Mouse (Mus musculus) hindbrain, embryonic 15.5 days (tissue): ENCODE data around the gene Elp5. TPM values are rescaled to one million over a fixed set of nuclear protein-coding genes. Genes with fewer than 3 reads are reported as not detected.
A peak's percentile ranks its signal among the peaks of the same experiment; 100 is the strongest.

ENCODE experiments used
- ATAC-seq: fragments of 200-750 bp; cut with Nextera tagmentation; 2 replicates; pipeline ENCODE4 v1.8.0; 2017; ENCODE audit warnings: low read depth, moderate number of reproducible peaks, moderate TSS enrichment; ENCODE audit not compliant: low FRiP score
- H3K27ac ChIP-seq: fragments of 300-500 bp; sonication (generic); replicated peaks from 2 replicates; pipeline ENCODE4 v1.5.1; 2015; ENCODE audit warnings: mild to moderate bottlenecking, inconsistent platforms
- H3K27me3 ChIP-seq: fragments of 300-500 bp; sonication (generic); 2 replicates; pipeline ENCODE4 v1.6.1; 2015; ENCODE audit warnings: control low read depth, inconsistent platforms
- H3K36me3 ChIP-seq: fragments of 300-500 bp; sonication (generic); 2 replicates; pipeline ENCODE4 v1.6.1; 2015; ENCODE audit warnings: control low read depth, inconsistent platforms
- H3K4me1 ChIP-seq: fragments of 300-500 bp; sonication (generic); replicated peaks from 2 replicates; pipeline ENCODE4 v1.6.1; 2015; ENCODE audit warnings: control low read depth, inconsistent platforms
- H3K4me2 ChIP-seq: fragments of 300-500 bp; sonication (generic); 2 replicates; pipeline ENCODE4 v1.6.1; 2015; ENCODE audit warnings: moderate library complexity, mild to moderate bottlenecking, inconsistent platforms
- H3K4me3 ChIP-seq: fragments of 300-500 bp; sonication (generic); 2 replicates; pipeline ENCODE4 v1.5.1; 2015; ENCODE audit warnings: mild to moderate bottlenecking, inconsistent platforms
- H3K9ac ChIP-seq: fragments of 300-500 bp; sonication (generic); 2 replicates; pipeline ENCODE4 v1.6.1; 2015; ENCODE audit warnings: inconsistent platforms
- H3K9me3 ChIP-seq: fragments of 300-500 bp; sonication (generic); 2 replicates; pipeline ENCODE4 v1.6.1; 2016; ENCODE audit warnings: control low read depth, inconsistent platforms
- WGBS: fragments of 180-500 bp; shearing (Covaris S2); methylation state at CpG from one replicate; pipeline ENCODE4 v1.1.7; 2015; 5-methylcytosine and 5-hydroxymethylcytosine counted together
- polyA plus RNA-seq: library from polyadenylated mRNA; unstranded; fragments of >200 nt; fragmentation: Nextera tagmentation; extraction: Ambion mirVana; gene quantifications from 2 replicates; pipeline ENCODE4 v1.2.1, GENCODE M21; 2015

Elp5 gene
- polyA plus RNA-seq, 1 experiment from 2014 or later = 174 TPM

GRCm38 (mm10) chr11:69950807-69951459 is 31.4 kb downstream of the Elp5 start:
- Histone ChIP-seq H3K36me3 (no peaks in the 10 kb centered on the region), H3K4me2 (no peak overlapping the region), H3K4me3 (no peak overlapping the region), H3K9me3 (no peaks in the 10 kb centered on the region), H3K27ac (no peak overlapping the region), H3K4me1 (peaks cover 16% of the 10 kb centered on the region), H3K27me3 (0 out of 2 replicates have a peak, but pooled peaks cover 2% of the 10 kb centered on the region), H3K9ac (no peak overlapping the region)
- WGBS = 43% methylated on average over 4 of the region's 4 CpGs
- ATAC-seq = no peak

- no peaks in the 10 kb centered on the region for H3K9me3 ChIP-seq
- H3K27ac ChIP-seq = no peak overlapping the region
- no peaks in the 10 kb centered on the region for H3K36me3 ChIP-seq
- H3K9ac ChIP-seq = no peak overlapping the region
- H3K4me2 ChIP-seq = peak overlapping the region; percentile 56
- under 1% methylated on average over 14 of the region's 14 CpGs for WGBS
- peak; percentile 46; the same call in 1 of the 2 replicates for ATAC-seq
- 0 out of 2 replicates have a peak, but pooled peaks cover 2% of the 10 kb centered on the region for H3K27me3 ChIP-seq
- H3K4me1 ChIP-seq = peaks cover 16% of the 10 kb centered on the region
- H3K4me3 ChIP-seq = peak overlapping the region; percentile 44
Measured at GRCm38 (mm10) chr11:69948763-69949150, 33.6 kb downstream of the Elp5 start.

- 0 out of 2 replicates have a peak within 1 kb of the TSS, but pooled peaks have one; percentile 31 for H3K27ac ChIP-seq
- peak; percentile 88 for ATAC-seq
- under 1% methylated on average over 34 of the region's 34 CpGs for WGBS
- H3K27me3 ChIP-seq = no peaks in the 10 kb centered on the region
- 0 out of 2 replicates have a peak within 1 kb of the TSS, but pooled peaks have one; percentile 18 for H3K9ac ChIP-seq
- H3K4me1 ChIP-seq = peaks cover 16% of the 10 kb centered on the region
- no peaks in the 10 kb centered on the region for H3K36me3 ChIP-seq
- H3K4me2 ChIP-seq = peak within 1 kb of the TSS; percentile 56
- no peaks in the 10 kb centered on the region for H3K9me3 ChIP-seq
- peak within 1 kb of the TSS; percentile 44 for H3K4me3 ChIP-seq
Measured at GRCm38 (mm10) chr11:69948066-69948762, 34.1 kb downstream of the Elp5 start, which contains the start of gene Slc2a4. Gene Slc2a4 (minus strand): TSS chr11:69948188.

DNA sequence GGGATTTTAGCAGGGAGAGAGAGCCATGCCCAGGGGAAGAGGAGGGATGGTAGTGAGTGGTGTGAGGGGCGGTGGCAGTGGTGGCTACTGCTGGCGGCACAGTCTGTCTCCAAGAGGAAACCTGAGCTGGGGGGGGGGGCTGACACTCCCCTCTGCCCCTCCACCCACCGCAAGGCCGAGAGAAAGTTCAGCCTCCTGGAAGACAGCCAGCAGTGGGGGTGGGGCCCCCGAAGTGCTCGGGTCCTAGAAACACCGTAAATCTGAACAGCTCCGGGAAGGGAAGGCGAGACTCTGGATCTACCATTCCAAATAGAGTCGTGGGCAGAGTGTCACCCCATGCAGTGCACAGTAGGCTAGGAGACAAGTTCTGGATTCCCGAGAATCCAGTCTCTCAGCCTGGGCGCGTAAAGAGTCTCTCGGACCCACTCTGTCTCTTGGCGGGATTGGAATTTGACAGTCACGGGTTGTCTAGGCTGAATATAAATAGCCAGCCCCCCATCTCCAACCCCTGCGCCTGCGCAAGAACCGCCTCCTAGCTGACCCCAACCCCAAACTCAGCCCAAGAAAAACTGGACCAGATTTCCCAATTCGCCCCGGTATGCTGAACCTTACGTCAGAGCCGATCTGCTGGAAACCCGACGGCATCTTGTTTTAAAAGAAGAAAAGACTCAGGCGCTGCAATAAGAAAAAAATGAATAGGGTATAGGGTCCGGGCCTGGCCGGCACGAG is 34.8 kb downstream of the Elp5 start:
- ATAC-seq = peak; percentile 16; the same call in 1 of the 2 replicates
- 0 out of 2 replicates have a peak overlapping the region, but pooled peaks have one; percentile 18 for H3K9ac ChIP-seq
- peaks cover 16% of the 10 kb centered on the region for H3K4me1 ChIP-seq
- H3K4me3 ChIP-seq = peak overlapping the region; percentile 44
- peak overlapping the region; percentile 56 for H3K4me2 ChIP-seq
- H3K36me3 ChIP-seq = no peaks in the 10 kb centered on the region
- 0 out of 2 replicates have a peak overlapping the region, but pooled peaks have one; percentile 31 for H3K27ac ChIP-seq
- WGBS = 4% methylated on average over 29 of the region's 29 CpGs
- no peaks in the 10 kb centered on the region for H3K9me3 ChIP-seq
- no peaks in the 10 kb centered on the region for H3K27me3 ChIP-seq

DNA sequence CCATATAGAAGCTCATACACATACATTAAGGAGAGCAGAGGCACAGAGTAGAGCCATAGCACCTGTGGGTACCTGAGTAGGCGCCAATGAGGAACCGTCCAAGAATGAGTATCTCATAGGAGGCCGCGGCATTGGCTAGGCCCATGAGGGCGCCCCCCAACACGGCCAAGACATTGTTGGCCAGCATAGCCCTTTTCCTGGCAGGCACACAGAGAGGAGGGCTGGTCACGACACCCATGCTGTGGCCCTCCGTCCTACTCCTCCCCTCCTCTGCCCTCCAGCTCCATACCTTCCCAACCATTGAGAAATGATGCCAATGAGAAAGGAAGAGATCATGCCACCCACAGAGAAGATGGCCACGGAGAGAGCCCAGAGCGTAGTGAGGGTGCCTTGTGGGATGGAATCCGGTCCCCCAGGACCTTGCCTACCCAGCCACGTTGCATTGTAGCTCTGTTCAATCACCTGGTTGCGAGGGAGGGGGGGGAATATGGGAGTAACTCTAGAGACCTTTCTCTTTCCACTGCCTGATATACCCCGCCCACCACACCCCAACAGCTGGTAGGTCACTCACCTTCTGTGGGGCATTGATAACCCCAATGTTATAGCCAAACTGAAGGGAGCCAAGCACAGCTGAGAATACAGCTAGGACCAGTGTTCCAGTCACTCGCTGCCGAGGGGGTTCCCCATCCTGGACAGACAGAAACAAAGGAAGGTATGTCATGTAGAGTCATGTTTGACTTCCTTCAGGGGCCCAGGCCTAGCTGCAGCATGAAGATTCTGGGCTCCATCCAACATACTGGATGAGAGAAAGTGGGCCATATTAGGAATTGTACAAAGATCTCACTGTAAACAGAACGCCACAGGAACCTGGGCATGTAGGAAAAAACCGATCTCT is 36.1 kb downstream of the Elp5 start:
- no peaks in the 10 kb centered on the region for H3K27me3 ChIP-seq
- no peak for ATAC-seq
- no peak overlapping the region for H3K4me3 ChIP-seq
- H3K4me2 ChIP-seq = no peak overlapping the region
- peaks cover 16% of the 10 kb centered on the region for H3K4me1 ChIP-seq
- no peaks in the 10 kb centered on the region for H3K9me3 ChIP-seq
- no peaks in the 10 kb centered on the region for H3K36me3 ChIP-seq
- H3K27ac ChIP-seq = no peak overlapping the region
- no peak overlapping the region for H3K9ac ChIP-seq
- 88% methylated on average over 18 of the region's 18 CpGs for WGBS

- no peaks in the 10 kb centered on the region for H3K9me3 ChIP-seq
- ATAC-seq = no peak
- peaks cover 16% of the 10 kb centered on the region for H3K4me1 ChIP-seq
- no peak overlapping the region for H3K4me2 ChIP-seq
- WGBS = 82% methylated on average over 13 of the region's 13 CpGs
- H3K36me3 ChIP-seq = no peaks in the 10 kb centered on the region
- H3K27ac ChIP-seq = no peak overlapping the region
- no peaks in the 10 kb centered on the region for H3K27me3 ChIP-seq
- H3K4me3 ChIP-seq = no peak overlapping the region
- H3K9ac ChIP-seq = no peak overlapping the region
Measured at GRCm38 (mm10) chr11:69945216-69945615, 37.1 kb downstream of the Elp5 start.

DNA sequence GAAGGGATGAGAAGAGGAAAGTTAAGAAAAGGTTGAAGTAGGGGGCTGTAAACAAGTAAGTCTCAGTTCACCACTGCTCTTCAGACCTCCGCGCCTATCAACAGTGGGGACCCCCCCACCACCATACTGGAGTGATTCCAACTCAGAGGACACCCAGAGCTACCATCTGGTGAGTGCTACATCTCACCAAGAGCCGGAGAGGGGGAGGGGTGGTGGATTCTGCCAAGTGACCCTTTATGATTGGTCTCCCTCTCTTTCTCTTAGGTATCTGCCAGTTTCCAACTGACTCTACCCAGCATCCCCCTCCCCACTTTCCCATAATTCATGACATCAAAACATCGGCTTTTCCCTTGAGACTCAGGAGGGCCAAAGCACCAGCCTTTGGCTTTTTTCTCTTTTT is 41.4 kb downstream of the Elp5 start:
- H3K36me3 ChIP-seq = no peaks in the 10 kb centered on the region
- H3K4me2 ChIP-seq = no peak overlapping the region
- ATAC-seq = no peak
- no peak overlapping the region for H3K9ac ChIP-seq
- no peak overlapping the region for H3K4me3 ChIP-seq
- H3K4me1 ChIP-seq = peaks cover 11% of the 10 kb centered on the region
- H3K27me3 ChIP-seq = peaks cover 23% of the 10 kb centered on the region
- 84% methylated on average over 4 of the region's 4 CpGs for WGBS
- no peak overlapping the region for H3K27ac ChIP-seq
- no peaks in the 10 kb centered on the region for H3K9me3 ChIP-seq

DNA sequence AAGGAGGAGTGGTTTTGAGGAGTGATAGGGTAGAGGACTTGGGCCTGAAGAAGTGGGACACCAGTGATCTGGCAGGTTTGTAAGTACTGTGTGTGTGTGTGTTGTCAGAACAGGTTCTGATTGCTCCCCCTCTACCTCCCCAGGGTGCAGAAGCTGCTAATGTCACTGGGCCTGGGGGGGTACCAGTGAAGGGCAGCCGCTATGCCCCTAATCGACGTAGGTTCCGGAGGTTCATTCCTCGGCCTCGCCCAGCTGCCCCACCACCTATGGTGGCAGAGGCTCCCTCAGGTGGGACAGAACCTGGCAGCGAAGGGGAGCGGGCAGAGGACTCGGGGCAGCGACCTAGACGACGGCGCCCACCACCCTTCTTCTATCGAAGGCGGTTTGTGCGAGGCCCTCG is 42.6 kb downstream of the Elp5 start:
- no peak overlapping the region for H3K4me2 ChIP-seq
- peaks cover 25% of the 10 kb centered on the region for H3K27me3 ChIP-seq
- H3K36me3 ChIP-seq = no peaks in the 10 kb centered on the region
- H3K27ac ChIP-seq = no peak overlapping the region
- no peaks in the 10 kb centered on the region for H3K9me3 ChIP-seq
- H3K9ac ChIP-seq = no peak overlapping the region
- WGBS = 96% methylated on average over 17 of the region's 17 CpGs
- H3K4me1 ChIP-seq = peaks cover 21% of the 10 kb centered on the region
- no peak for ATAC-seq
- no peak overlapping the region for H3K4me3 ChIP-seq

DNA sequence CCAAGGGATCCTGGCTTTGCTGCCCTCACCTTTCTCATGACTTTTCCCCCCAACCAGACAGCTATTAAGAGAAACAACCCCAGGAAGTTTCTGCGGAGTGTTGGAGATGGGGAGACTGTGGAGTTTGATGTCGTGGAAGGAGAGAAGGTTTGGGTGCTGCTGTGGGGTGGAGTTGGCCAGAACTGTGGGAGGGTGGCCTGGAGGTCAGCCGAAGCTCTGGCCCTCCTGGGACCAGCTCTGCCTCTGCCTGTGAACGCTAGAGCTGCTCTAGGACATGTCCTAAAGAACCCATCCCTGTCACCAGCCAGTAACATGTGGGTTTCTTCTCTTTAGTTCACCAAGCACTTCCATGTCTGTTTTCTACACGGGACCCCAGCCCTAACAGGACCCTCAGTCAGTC is 43.1 kb downstream of the Elp5 start:
- Histone ChIP-seq H3K27me3 (peaks cover 25% of the 10 kb centered on the region), H3K9me3 (no peaks in the 10 kb centered on the region), H3K4me1 (peaks cover 27% of the 10 kb centered on the region)

DNA sequence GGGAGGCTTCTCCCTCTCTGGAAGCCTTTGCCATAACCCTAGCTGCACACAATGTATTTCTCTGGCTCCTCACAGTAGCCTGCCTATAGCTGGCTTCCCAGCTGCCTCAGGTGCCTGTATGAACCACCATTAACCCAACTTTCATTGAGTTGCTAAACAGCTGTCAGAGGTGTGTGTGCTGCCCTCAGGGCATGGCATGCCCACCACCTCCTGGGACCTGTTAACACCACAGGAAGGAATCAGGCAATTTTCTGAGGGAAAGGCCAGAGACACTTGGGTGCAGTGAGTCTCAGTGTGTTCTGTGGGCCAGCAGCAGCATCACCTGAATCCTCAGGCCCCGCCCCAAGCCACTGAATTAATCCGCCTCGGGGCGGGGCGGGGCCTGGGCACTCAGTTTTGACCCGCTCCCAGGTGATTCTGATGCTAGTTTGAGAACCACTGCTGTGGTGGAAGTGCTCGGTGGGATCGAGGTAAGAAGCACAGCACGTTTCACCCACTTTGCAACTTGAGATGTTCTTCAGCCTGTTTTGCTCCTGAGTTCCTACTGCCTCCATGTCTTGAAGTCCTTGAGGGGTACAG is 43.8 kb downstream of the Elp5 start:
- H3K4me3 ChIP-seq = no peak overlapping the region
- H3K36me3 ChIP-seq = no peaks in the 10 kb centered on the region
- H3K27me3 ChIP-seq = peaks cover 25% of the 10 kb centered on the region
- H3K4me2 ChIP-seq = no peak overlapping the region
- WGBS = 39% methylated on average over 9 of the region's 9 CpGs
- no peak overlapping the region for H3K27ac ChIP-seq
- H3K9ac ChIP-seq = no peak overlapping the region
- no peaks in the 10 kb centered on the region for H3K9me3 ChIP-seq
- H3K4me1 ChIP-seq = peaks cover 28% of the 10 kb centered on the region
- no peak for ATAC-seq

More for the DNA sequence above, 43.1 kb downstream of the Elp5 start:
- WGBS = 68% methylated on average over 5 of the region's 5 CpGs
- H3K9ac ChIP-seq = no peak overlapping the region
- no peak for ATAC-seq
- no peak overlapping the region for H3K4me2 ChIP-seq
- H3K27ac ChIP-seq = no peak overlapping the region
- H3K36me3 ChIP-seq = no peaks in the 10 kb centered on the region
- no peak overlapping the region for H3K4me3 ChIP-seq

GRCm38 (mm10) chr11:69937834-69938233 is 44.5 kb downstream of the Elp5 start:
- WGBS = 67% methylated on average over 5 of the region's 5 CpGs
- Histone ChIP-seq H3K36me3 (no peaks in the 10 kb centered on the region), H3K27me3 (peaks cover 25% of the 10 kb centered on the region), H3K4me3 (no peak overlapping the region), H3K4me1 (peaks cover 28% of the 10 kb centered on the region), H3K4me2 (no peak overlapping the region), H3K27ac (no peak overlapping the region), H3K9me3 (no peaks in the 10 kb centered on the region), H3K9ac (no peak overlapping the region)
- no peak for ATAC-seq
